Comparison of ENCODE assay signal across 7 mouse cellular contexts in genomic region chr14:23791261-23791691, GRCm38 (mm10).
DNase-seq lines count a peak whose midpoint lies in the region.

No protein-coding gene starts in this region.

- peak; percentile 19 to 41 for DNase-seq in urinary bladder, adult 18-20 months (ENCODE audit: low spot score in 2 of 2)
- no peak for DNase-seq in urinary bladder, postnatal 10 days (ENCODE audit: low spot score)
- peak; percentile 15 for DNase-seq in cerebellum, adult 11-12 months
- peak; percentile 81 for DNase-seq in gastrocnemius, adult 18-20 months (ENCODE audit: low spot score)
- DNase-seq in layer of hippocampus, adult 9-10 months (ENCODE audit: low spot score), result peak; percentile 80
- peak; percentile 39 for DNase-seq in lung, postnatal 25 days (ENCODE audit: low spot score)
- DNase-seq in thymus, postnatal 0 days (ENCODE audit: low spot score), result peak; percentile 17
